ENCODE assay signal across 10 mouse cellular contexts in the genomic region with DNA sequence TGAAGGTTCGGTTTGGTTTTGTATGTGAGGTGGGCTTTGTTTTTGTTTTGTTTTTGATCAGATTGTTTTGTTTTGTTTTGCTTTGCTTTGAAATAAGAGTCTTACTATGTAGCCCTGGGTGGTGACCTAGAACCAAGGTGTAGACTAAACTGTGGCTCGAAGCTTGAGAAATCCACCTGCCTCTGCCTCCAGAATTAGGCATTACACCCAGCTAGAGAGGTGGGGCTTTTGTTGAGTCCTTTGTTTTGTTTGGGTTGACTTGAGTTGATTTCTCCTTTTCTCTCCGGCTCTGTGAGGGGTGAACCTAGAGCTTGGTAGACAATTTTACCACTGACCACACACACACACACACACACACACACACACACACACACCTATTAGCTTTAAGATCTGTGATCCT. TPM values are rescaled to one million over a fixed set of nuclear protein-coding genes. Genes with fewer than 3 reads are reported as not detected.
DNase-seq lines count a peak whose midpoint lies in the region; ATAC-seq and TF ChIP-seq lines count a peak whose summit lies in the region.
"Had no signal": no experiment of that assay in that cellular context is flagged by ENCODE, and none has a peak within 500 bp of the region (broad histone marks: within the 10 kb centered on the region; RNA-seq: fewer than 3 reads in every experiment).

No protein-coding gene starts in this region.

- no peak overlapping the region for H3ac ChIP-seq in myocyte (ENCODE audit: control insufficient read depth, insufficient read length)

- peak overlapping the region; percentile 63; the same call in 1 of the 2 replicates for H3K4me3 ChIP-seq in kidney, embryonic 16.5 days (ENCODE audit: low read length)
- no peak overlapping the region; the same call in 1 of the 2 replicates for H3K4me3 ChIP-seq in embryonic facial prominence, embryonic 12.5 days
- no peak overlapping the region for H3K4me3 ChIP-seq in intestine, embryonic 15.5 days (replicated peaks)
- peak overlapping the region; percentile 90 for H3K4me3 ChIP-seq in myocyte
- H3K4me3 ChIP-seq in left cerebral cortex, adult 2 months: no peak overlapping the region

- TF ChIP-seq CTCF in left cerebral cortex, adult 2 months (IDR thresholded peaks at IDR 0.05): no peak

- H3K4me2 ChIP-seq in kidney, embryonic 16.5 days (replicated peaks; ENCODE audit: low read depth, low read length): peak overlapping the region; percentile 76
- H3K4me2 ChIP-seq in embryonic facial prominence, embryonic 12.5 days (replicated peaks): peak overlapping the region; percentile 57
- H3K4me2 ChIP-seq in intestine, embryonic 15.5 days (replicated peaks): peak overlapping the region; percentile 69; the same call in 1 of the 2 replicates
- H3K4me2 ChIP-seq in myocyte (ENCODE audit: low read depth): peak overlapping the region; percentile 77

- H3K9me3 ChIP-seq in kidney, embryonic 16.5 days (ENCODE audit: low read length): no peaks in the 10 kb centered on the region
- H3K9me3 ChIP-seq in embryonic facial prominence, embryonic 12.5 days: no peaks in the 10 kb centered on the region
- H3K9me3 ChIP-seq in intestine, embryonic 15.5 days: no peaks in the 10 kb centered on the region

- intact Hi-C loops in left cerebral cortex, adult 2 months (cut with DNase I): no loop called here

- H3K27me3 ChIP-seq in kidney, embryonic 16.5 days (ENCODE audit: insufficient read depth, low read length): no peaks in the 10 kb centered on the region
- no peaks in the 10 kb centered on the region for H3K27me3 ChIP-seq in embryonic facial prominence, embryonic 12.5 days
- no peaks in the 10 kb centered on the region for H3K27me3 ChIP-seq in intestine, embryonic 15.5 days (replicated peaks)
- H3K27me3 ChIP-seq in myocyte (ENCODE audit: control insufficient read depth, insufficient read depth, insufficient read length): no peaks in the 10 kb centered on the region

- 55% methylated on average over 3 of the region's 3 CpGs for WGBS in kidney, embryonic 16.5 days
- WGBS in embryonic facial prominence, embryonic 12.5 days: 69% methylated on average over 3 of the region's 3 CpGs
- WGBS in intestine, embryonic 15.5 days: 66% methylated on average over 3 of the region's 3 CpGs

- peaks cover 39% of the 10 kb centered on the region for H3K79me2 ChIP-seq in myocyte (ENCODE audit: control insufficient read depth, insufficient read depth)

- no peaks in the 10 kb centered on the region for H3K36me3 ChIP-seq in kidney, embryonic 16.5 days (ENCODE audit: insufficient read depth, low read length)
- H3K36me3 ChIP-seq in embryonic facial prominence, embryonic 12.5 days: no peaks in the 10 kb centered on the region
- H3K36me3 ChIP-seq in intestine, embryonic 15.5 days: no peaks in the 10 kb centered on the region
- H3K36me3 ChIP-seq in myocyte (ENCODE audit: control insufficient read depth, insufficient read depth): no peaks in the 10 kb centered on the region

- 0 out of 2 replicates have a peak overlapping the region, but pooled peaks have one; percentile 10 for H3K27ac ChIP-seq in kidney, embryonic 16.5 days (ENCODE audit: low read length)
- no peak overlapping the region; the same call in 1 of the 2 replicates for H3K27ac ChIP-seq in embryonic facial prominence, embryonic 12.5 days
- no peak overlapping the region for H3K27ac ChIP-seq in intestine, embryonic 15.5 days
- no peak overlapping the region for H3K27ac ChIP-seq in left cerebral cortex, adult 2 months

- no peak for ATAC-seq in kidney, embryonic 16.5 days (ENCODE audit: low FRiP score, low TSS enrichment)
- no peak for ATAC-seq in embryonic facial prominence, embryonic 12.5 days (ENCODE audit: insufficient number of reproducible peaks, insufficient read depth, low FRiP score, low TSS enrichment)
- no peak for ATAC-seq in intestine, embryonic 15.5 days

- TF ChIP-seq POLR2A in myocyte (IDR thresholded peaks at IDR 0.05; ENCODE audit: insufficient read length, low read depth): no peak

- no peak overlapping the region for H3K9ac ChIP-seq in kidney, embryonic 16.5 days (replicated peaks; ENCODE audit: low read length)
- no peak overlapping the region for H3K9ac ChIP-seq in embryonic facial prominence, embryonic 12.5 days
- H3K9ac ChIP-seq in intestine, embryonic 15.5 days: no peak overlapping the region

- no peak for DNase-seq in kidney, postnatal 10 days
- DNase-seq in c-Kit-positive CD71-positive TER-119-positive erythroid progenitor cells, embryonic 14.5 days (ENCODE audit: low spot score): no peak
- DNase-seq in lung, postnatal 14 days: no peak
- DNase-seq in left cerebral cortex, adult 2 months (ENCODE audit: extremely low spot score in 1 of 2, low spot score in 2 of 2): no peak
- DNase-seq: cerebellum, adult 11 months; gastrocnemius, postnatal 10 days had no signal

- peaks cover 21% of the 10 kb centered on the region for H3K4me1 ChIP-seq in kidney, embryonic 16.5 days (ENCODE audit: insufficient read depth, low read length)
- peaks cover 3% of the 10 kb centered on the region for H3K4me1 ChIP-seq in embryonic facial prominence, embryonic 12.5 days
- no peaks in the 10 kb centered on the region for H3K4me1 ChIP-seq in intestine, embryonic 15.5 days (replicated peaks)

TF ChIP-seq in myocyte, 11 proteins besides CTCF, POLR2A, EP300 and RAD21:
- TF ChIP-seq USF1 (IDR thresholded peaks at IDR 0.05; ENCODE audit: low read depth) (no peak), CEBPB (IDR thresholded peaks at IDR 0.05; ENCODE audit: insufficient read depth, poor library complexity, severe bottlenecking) (no peak), TCF12 (IDR thresholded peaks at IDR 0.05; ENCODE audit: insufficient read depth, poor library complexity, severe bottlenecking) (no peak), MYOG (IDR thresholded peaks at IDR 0.05; ENCODE audit: control insufficient read depth in 1 of 3, insufficient read depth in 1 of 3, insufficient read length in 2 of 3, low read depth in 2 of 3) (no peak), REST (IDR thresholded peaks at IDR 0.05; ENCODE audit: insufficient read depth, insufficient read length) (no peak), MAX (IDR thresholded peaks at IDR 0.05; ENCODE audit: low read depth) (no peak), TCF3 (IDR thresholded peaks at IDR 0.05; ENCODE audit: insufficient read length, low read depth) (no peak), MYOD1 (IDR thresholded peaks at IDR 0.05; ENCODE audit: control insufficient read depth in 1 of 3, insufficient read length in 2 of 3, low read depth in 2 of 3) (no peak), E2F4 (IDR thresholded peaks at IDR 0.05; ENCODE audit: insufficient read depth) (no peak)

RNA-seq across cellular contexts. Expression of gene Trip12, which starts 0.7 kb away (rescaled TPM):
- 50.3 and 62.8 TPM in 2 replicates for polyA plus RNA-seq in kidney, embryonic 16.5 days (2015; fragmentation: Nextera tagmentation; extraction: Ambion mirVana)
- polyA plus RNA-seq in embryonic facial prominence, embryonic 12.5 days (2016; fragmentation: Nextera tagmentation; extraction: Ambion mirVana): 83.1 and 85.8 TPM in 2 replicates
- polyA plus RNA-seq in intestine, embryonic 15.5 days (2015; fragmentation: Nextera tagmentation; extraction: Ambion mirVana): 48.9 and 54.2 TPM in 2 replicates
- 52.6 TPM for polyA plus RNA-seq in myocyte (2012; fragmentation: generic; extraction: Trizol)
- total RNA-seq in left cerebral cortex, adult 2 months (2021): 100 to 1,000 TPM; 196 to 219 TPM

RNA-seq across cellular contexts. Expression of gene Fbxo36, which starts 1.4 kb away (rescaled TPM):
- 11.2 and 11.3 TPM in 2 replicates for polyA plus RNA-seq in kidney, embryonic 16.5 days (2015; fragmentation: Nextera tagmentation; extraction: Ambion mirVana)
- 7.7 and 9.1 TPM in 2 replicates for polyA plus RNA-seq in embryonic facial prominence, embryonic 12.5 days (2016; fragmentation: Nextera tagmentation; extraction: Ambion mirVana)
- 12.3 and 14.9 TPM in 2 replicates for polyA plus RNA-seq in intestine, embryonic 15.5 days (2015; fragmentation: Nextera tagmentation; extraction: Ambion mirVana)
- 10.7 TPM for polyA plus RNA-seq in myocyte (2012; fragmentation: generic; extraction: Trizol)
- total RNA-seq in left cerebral cortex, adult 2 months (2021): 1 to 10 TPM; 2.3 to 2.4 TPM

Comparison
In these comparisons a context has a peak if more than half of its experiments do, and no peak if none do; other contexts are left out.
1. H3K4me3 ChIP-seq: peak in kidney, embryonic 16.5 days (single experiment) and myocyte (single experiment); none in embryonic facial prominence, embryonic 12.5 days (single experiment), intestine, embryonic 15.5 days (single experiment) and left cerebral cortex, adult 2 months (single experiment).
2. Peak in every context shown above with its lines, with median percentiles within 50 percentile points of each other: H3K4me2 ChIP-seq.